Mouse (Mus musculus): ENCODE measurements around the gene Sema3b.
A peak's percentile ranks its signal among the peaks of the same experiment; 100 is the strongest.

The Sema3b gene

GRCm38 (mm10) chr9:107612945-107613569, 4.0 kb upstream of the Sema3b start:
- no peak for DNase-seq (ENCODE audit: low read depth, low spot score)

- DNase-seq (ENCODE audit: low read depth, low spot score) = peak; percentile 95
Observed at GRCm38 (mm10) chr9:107612191-107612944, 3.3 kb upstream of the Sema3b start.

GRCm38 (mm10) chr9:107611456-107612190, 2.6 kb upstream of the Sema3b start:
- no peak for DNase-seq (ENCODE audit: low read depth, low spot score)

GRCm38 (mm10) chr9:107609433-107609830, 403 bp upstream of the Sema3b start:
- no peak for DNase-seq (ENCODE audit: low read depth, low spot score)

GRCm38 (mm10) chr9:107607653-107608245, 1.3 kb downstream of the Sema3b start:
- DNase-seq (ENCODE audit: low read depth, low spot score) = no peak

- DNase-seq (ENCODE audit: low read depth, low spot score) = no peak
Observed at GRCm38 (mm10) chr9:107607036-107607435, 2.0 kb downstream of the Sema3b start.

GRCm38 (mm10) chr9:107606591-107606990, 2.4 kb downstream of the Sema3b start:
- no peak for DNase-seq (ENCODE audit: low read depth, low spot score)

GRCm38 (mm10) chr9:107605041-107605661, 3.9 kb downstream of the Sema3b start:
- no peak for DNase-seq (ENCODE audit: low read depth, low spot score)

- no peak for DNase-seq (ENCODE audit: low read depth, low spot score)
Observed at GRCm38 (mm10) chr9:107603251-107603650, 5.8 kb downstream of the Sema3b start.

GRCm38 (mm10) chr9:107602068-107602648, 6.9 kb downstream of the Sema3b start:
- DNase-seq (ENCODE audit: low read depth, low spot score) = peak; percentile 82

- no peak for DNase-seq (ENCODE audit: low read depth, low spot score)
Observed at GRCm38 (mm10) chr9:107601275-107601674, 7.8 kb downstream of the Sema3b start.

- no peak for DNase-seq (ENCODE audit: low read depth, low spot score)
Observed at GRCm38 (mm10) chr9:107600745-107601144, 8.3 kb downstream of the Sema3b start.

- DNase-seq (ENCODE audit: low read depth, low spot score) = no peak
Observed at GRCm38 (mm10) chr9:107599842-107600241, 9.2 kb downstream of the Sema3b start.

- DNase-seq (ENCODE audit: low read depth, low spot score) = no peak
Observed at GRCm38 (mm10) chr9:107599433-107599832, 9.6 kb downstream of the Sema3b start.

- no peak for DNase-seq (ENCODE audit: low read depth, low spot score)
Observed at GRCm38 (mm10) chr9:107598385-107598784, 10.6 kb downstream of the Sema3b start.

- no peak for DNase-seq (ENCODE audit: low read depth, low spot score)
Observed at GRCm38 (mm10) chr9:107596619-107597569, 12.1 kb downstream of the Sema3b start.

GRCm38 (mm10) chr9:107594281-107595062, 14.6 kb downstream of the Sema3b start:
- DNase-seq (ENCODE audit: low read depth, low spot score) = no peak

GRCm38 (mm10) chr9:107593101-107593976, 15.7 kb downstream of the Sema3b start:
- DNase-seq (ENCODE audit: low read depth, low spot score) = no peak

GRCm38 (mm10) chr9:107590773-107591060, 18.3 kb downstream of the Sema3b start:
- DNase-seq (ENCODE audit: low read depth, low spot score) = no peak

Measured in CD4-positive helper T cell, adult 2 months (primary cell).